Mouse (Mus musculus): ENCODE measurements around the gene Edar. TPM values are rescaled to one million over a fixed set of nuclear protein-coding genes. Genes with fewer than 3 reads are reported as not detected.

Edar gene
- polyA plus RNA-seq, 1 experiment, result 0.33 TPM

DNA sequence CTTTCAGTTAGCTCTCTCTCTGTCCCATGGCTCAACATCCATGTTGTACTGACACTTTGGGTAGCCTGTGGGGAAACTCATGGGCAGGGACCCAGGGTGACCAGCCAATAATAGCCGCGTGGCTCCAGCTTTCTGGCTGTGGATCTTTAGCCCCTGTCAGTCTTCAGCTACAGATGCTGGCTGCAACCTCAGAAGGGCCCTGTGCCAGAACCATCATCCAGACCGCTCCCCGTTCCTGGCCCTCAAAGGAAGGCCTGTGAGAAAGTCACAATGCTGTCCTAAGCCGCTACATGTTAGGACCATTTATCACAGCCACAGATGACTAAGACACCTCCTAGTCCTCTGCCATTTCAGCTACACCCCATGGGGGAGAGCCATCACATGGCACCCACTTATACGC, 12.0 kb downstream of the Edar start:
- no peaks in the 10 kb centered on the region for H3K36me3 ChIP-seq (ENCODE audit: control insufficient read depth, insufficient read depth, low read length)
- TF ChIP-seq POLR2A (IDR thresholded peaks at IDR 0.05; ENCODE audit: low read depth, low read length), result no peak
- no peak for TF ChIP-seq CTCF (conservative IDR thresholded peaks at IDR 0.05; ENCODE audit: insufficient read depth, insufficient read length, low read depth, low read length)
- no peaks in the 10 kb centered on the region for H3K27me3 ChIP-seq (replicated peaks; ENCODE audit: control insufficient read depth, insufficient read depth, low read length)
- 71% methylated on average over 6 of the region's 6 CpGs for WGBS
- H3K4me1 ChIP-seq (ENCODE audit: control insufficient read depth, insufficient read depth, low read length), result no peaks in the 10 kb centered on the region
- H3K4me3 ChIP-seq (ENCODE audit: insufficient read depth, low read depth, low read length), result no peak overlapping the region
- DNase-seq, result no peak
- no peak overlapping the region for H3K27ac ChIP-seq (ENCODE audit: insufficient read depth, low read depth, low read length)

DNA sequence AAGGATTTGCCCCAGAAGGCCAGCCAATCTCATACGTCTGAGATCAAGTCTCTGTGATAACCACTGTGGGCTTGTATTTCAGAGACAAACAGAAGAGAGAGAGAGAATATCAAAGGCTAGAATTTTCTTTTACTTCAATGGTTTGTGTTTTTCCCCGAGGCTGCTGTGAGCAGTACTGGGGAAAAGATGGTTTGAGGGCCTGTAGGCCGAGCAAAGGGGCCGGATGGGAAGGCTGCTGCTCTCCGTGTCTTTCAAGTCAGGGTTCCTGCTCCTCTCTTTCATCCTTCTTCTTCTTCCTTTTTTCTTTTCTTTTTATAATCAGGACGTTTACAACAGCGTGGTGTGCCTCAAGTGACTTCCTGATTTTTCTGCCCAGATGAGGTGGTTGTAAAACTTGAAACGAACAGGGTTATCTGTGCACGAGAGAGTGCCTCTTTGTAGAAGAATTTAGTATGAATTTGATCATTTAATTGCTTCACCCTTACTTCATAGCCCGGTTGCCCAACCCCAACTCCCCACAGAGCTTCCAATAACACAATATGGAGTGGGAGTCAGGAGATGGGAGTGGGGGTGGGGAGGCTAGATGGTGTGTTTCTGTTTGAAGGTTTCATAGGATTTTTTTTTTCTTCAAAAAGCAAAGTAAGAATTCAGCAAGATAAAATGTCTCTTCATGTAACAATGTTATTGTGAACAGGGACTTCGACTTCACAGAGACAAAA, 16.0 kb downstream of the Edar start:
- no peak overlapping the region for H3K4me3 ChIP-seq (ENCODE audit: insufficient read depth, low read depth, low read length)
- whole genome bisulfite sequencing, result 61% methylated on average over 11 of the region's 11 CpGs
- no peak overlapping the region for H3K27ac ChIP-seq (ENCODE audit: insufficient read depth, low read depth, low read length)
- H3K27me3 ChIP-seq (replicated peaks; ENCODE audit: control insufficient read depth, insufficient read depth, low read length), result no peaks in the 10 kb centered on the region
- H3K36me3 ChIP-seq (ENCODE audit: control insufficient read depth, insufficient read depth, low read length), result no peaks in the 10 kb centered on the region
- DNase-seq, result no peak
- H3K4me1 ChIP-seq (ENCODE audit: control insufficient read depth, insufficient read depth, low read length), result no peaks in the 10 kb centered on the region
- no peak for TF ChIP-seq CTCF (conservative IDR thresholded peaks at IDR 0.05; ENCODE audit: insufficient read depth, insufficient read length, low read depth, low read length)
- no peak for TF ChIP-seq POLR2A (IDR thresholded peaks at IDR 0.05; ENCODE audit: low read depth, low read length)

DNA sequence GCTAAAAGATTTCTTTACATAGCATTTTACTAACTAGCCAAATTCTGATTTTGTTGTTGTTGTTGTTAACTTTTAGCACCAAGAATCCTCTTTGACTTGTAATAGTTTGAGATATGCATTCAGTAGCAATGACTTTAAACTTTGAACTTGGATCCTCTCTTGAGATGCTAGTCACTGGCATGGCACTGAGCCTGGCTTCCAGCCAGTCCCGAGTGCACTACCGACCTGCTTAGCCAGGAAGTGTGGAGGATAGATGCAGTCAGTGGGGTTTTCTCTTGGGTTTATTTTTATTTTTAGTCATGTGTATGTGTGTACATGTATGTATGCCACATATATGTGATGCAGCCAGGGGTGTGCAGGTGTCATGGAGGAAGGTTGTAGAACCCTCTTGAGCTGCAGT, 17.7 kb downstream of the Edar start:
- TF ChIP-seq CTCF (conservative IDR thresholded peaks at IDR 0.05; ENCODE audit: insufficient read depth, insufficient read length, low read depth, low read length), result no peak
- TF ChIP-seq POLR2A (IDR thresholded peaks at IDR 0.05; ENCODE audit: low read depth, low read length), result no peak
- Histone ChIP-seq H3K27me3 (replicated peaks; ENCODE audit: control insufficient read depth, insufficient read depth, low read length) (no peaks in the 10 kb centered on the region), H3K4me3 (ENCODE audit: insufficient read depth, low read depth, low read length) (no peak overlapping the region), H3K27ac (ENCODE audit: insufficient read depth, low read depth, low read length) (no peak overlapping the region), H3K36me3 (ENCODE audit: control insufficient read depth, insufficient read depth, low read length) (no peaks in the 10 kb centered on the region), H3K4me1 (ENCODE audit: control insufficient read depth, insufficient read depth, low read length) (no peaks in the 10 kb centered on the region)
- 23% methylated on average over 2 of the region's 2 CpGs for WGBS
- DNase-seq, result peak; percentile 60

DNA sequence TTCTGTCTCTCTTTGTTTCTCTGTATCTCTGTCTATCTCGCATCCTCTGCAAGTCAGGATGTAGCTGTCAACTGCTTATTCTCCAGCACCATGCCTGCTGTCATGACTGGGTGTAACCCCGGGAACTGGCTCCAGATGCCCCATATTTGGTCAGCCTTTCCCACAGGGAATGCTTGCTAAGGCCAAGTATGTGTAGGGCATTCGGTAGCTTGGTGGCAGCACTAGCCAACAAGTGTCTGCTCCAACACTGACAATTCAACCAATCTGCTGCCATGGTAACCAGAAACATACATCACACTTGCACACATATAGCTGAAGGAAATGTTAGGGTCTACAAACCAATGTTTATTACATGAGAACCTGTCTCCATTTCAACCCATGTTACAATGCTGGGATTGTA, 21.8 kb downstream of the Edar start:
- Histone ChIP-seq H3K4me1 (ENCODE audit: control insufficient read depth, insufficient read depth, low read length) (0 out of 2 replicates have a peak, but pooled peaks cover 3% of the 10 kb centered on the region), H3K4me3 (ENCODE audit: insufficient read depth, low read depth, low read length) (no peak overlapping the region), H3K36me3 (ENCODE audit: control insufficient read depth, insufficient read depth, low read length) (no peaks in the 10 kb centered on the region), H3K27me3 (replicated peaks; ENCODE audit: control insufficient read depth, insufficient read depth, low read length) (peaks cover 2% of the 10 kb centered on the region; the same call in 1 of the 2 replicates), H3K27ac (ENCODE audit: insufficient read depth, low read depth, low read length) (no peak overlapping the region)
- DNase-seq, result no peak
- TF ChIP-seq CTCF (conservative IDR thresholded peaks at IDR 0.05; ENCODE audit: insufficient read depth, insufficient read length, low read depth, low read length), result no peak
- no peak for TF ChIP-seq POLR2A (IDR thresholded peaks at IDR 0.05; ENCODE audit: low read depth, low read length)
- 80% methylated on average over 3 of the region's 3 CpGs for WGBS

DNA sequence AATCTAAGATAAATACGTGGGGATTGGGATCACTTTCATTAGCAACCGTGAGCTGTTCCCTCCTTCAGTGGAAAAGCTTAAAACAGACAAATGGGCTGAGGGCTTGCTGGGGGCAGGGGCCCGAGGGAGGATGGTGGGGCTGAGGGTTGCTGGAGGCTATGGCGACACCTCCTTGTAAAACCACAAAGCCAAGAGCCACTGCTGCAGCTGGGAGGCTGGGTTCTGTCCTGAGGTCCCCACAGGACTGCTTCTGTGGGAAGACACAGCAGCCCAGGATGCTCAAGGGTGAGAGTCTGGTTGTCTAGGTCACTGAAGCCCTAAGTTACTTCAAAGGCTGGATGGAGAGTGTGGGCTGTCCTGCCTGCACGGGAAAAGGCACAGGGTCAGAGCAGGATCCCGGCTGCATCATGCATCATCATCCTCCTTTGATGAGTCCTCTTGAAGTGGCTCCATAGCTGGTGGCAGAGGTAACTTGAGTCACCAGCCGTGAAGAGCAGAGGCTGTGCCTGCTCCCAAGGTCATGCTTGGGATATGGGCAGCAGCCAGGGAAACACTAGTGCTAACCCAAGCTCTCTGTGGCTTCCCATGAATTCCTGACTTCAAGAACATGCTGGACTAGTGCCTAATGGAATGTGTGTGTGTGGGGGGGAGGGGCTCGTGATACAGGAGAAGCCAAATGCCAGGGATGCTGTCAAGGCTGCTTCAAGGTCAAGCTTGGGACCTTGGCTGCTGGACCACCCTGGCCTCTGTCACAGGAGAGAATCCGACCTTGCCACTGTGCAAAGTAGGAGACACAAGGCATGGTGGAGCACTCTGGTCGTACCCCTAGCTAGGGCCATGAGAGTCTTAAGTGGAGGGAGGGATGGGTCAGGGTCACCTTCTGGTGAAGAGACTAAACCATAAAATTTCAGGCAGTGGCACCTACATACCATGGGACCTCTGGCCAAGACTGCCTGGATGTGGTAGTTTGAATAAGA, 22.7 kb downstream of the Edar start:
- no peaks in the 10 kb centered on the region for H3K36me3 ChIP-seq (ENCODE audit: control insufficient read depth, insufficient read depth, low read length)
- peaks cover 2% of the 10 kb centered on the region; the same call in 1 of the 2 replicates for H3K27me3 ChIP-seq (replicated peaks; ENCODE audit: control insufficient read depth, insufficient read depth, low read length)
- H3K4me3 ChIP-seq (ENCODE audit: insufficient read depth, low read depth, low read length), result no peak overlapping the region
- TF ChIP-seq CTCF (conservative IDR thresholded peaks at IDR 0.05; ENCODE audit: insufficient read depth, insufficient read length, low read depth, low read length), result no peak
- no peak for TF ChIP-seq POLR2A (IDR thresholded peaks at IDR 0.05; ENCODE audit: low read depth, low read length)
- 0 out of 2 replicates have a peak, but pooled peaks cover 3% of the 10 kb centered on the region for H3K4me1 ChIP-seq (ENCODE audit: control insufficient read depth, insufficient read depth, low read length)
- H3K27ac ChIP-seq (ENCODE audit: insufficient read depth, low read depth, low read length), result peak overlapping the region; percentile 76
- peak; percentile 57 for DNase-seq
- WGBS, result 35% methylated on average over 10 of the region's 10 CpGs

DNA sequence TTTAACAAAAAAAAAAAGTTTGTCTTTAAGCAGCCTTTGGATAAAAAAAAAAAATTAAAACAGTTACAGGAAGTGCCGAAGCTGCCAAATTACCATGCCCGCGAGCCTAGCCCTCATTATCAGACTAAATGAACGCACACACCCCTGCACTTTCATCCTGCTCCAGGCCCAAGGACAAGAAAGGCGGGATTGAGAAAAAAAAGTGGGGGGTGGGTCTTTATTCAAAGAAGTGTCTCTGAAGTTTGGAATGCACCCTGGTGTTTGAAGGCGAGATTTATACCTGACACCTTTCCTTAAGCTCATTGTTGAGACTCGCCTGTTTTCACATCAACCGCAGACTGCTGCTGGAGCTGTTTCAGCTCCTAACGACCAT, 23.4 kb downstream of the Edar start:
- Histone ChIP-seq H3K27me3 (replicated peaks; ENCODE audit: control insufficient read depth, insufficient read depth, low read length) (peaks cover 2% of the 10 kb centered on the region; the same call in 1 of the 2 replicates), H3K36me3 (ENCODE audit: control insufficient read depth, insufficient read depth, low read length) (no peaks in the 10 kb centered on the region), H3K27ac (ENCODE audit: insufficient read depth, low read depth, low read length) (peak overlapping the region; percentile 2; the same call in 1 of the 2 replicates), H3K4me1 (ENCODE audit: control insufficient read depth, insufficient read depth, low read length) (0 out of 2 replicates have a peak, but pooled peaks cover 3% of the 10 kb centered on the region), H3K4me3 (ENCODE audit: insufficient read depth, low read depth, low read length) (no peak overlapping the region)
- peak; percentile 30 for DNase-seq
- 20% methylated on average over 9 of the region's 9 CpGs for WGBS
- TF ChIP-seq CTCF (conservative IDR thresholded peaks at IDR 0.05; ENCODE audit: insufficient read depth, insufficient read length, low read depth, low read length), result no peak

All from kidney, adult 2 months (tissue).